Mouse (Mus musculus): Measurements from ENCODE around the gene Tubb4a. TPM values are rescaled to one million over a fixed set of nuclear protein-coding genes. Genes with fewer than 3 reads are reported as not detected.
A peak's percentile ranks its signal among the peaks of the same experiment; 100 is the strongest.

The Tubb4a gene
- polyA plus RNA-seq, 1 experiment from 2014 or later = 14.7 TPM

- peaks cover 18% of the 10 kb centered on the region for H3K4me1 ChIP-seq
- H3K27me3 ChIP-seq (ENCODE audit: insufficient read depth, poor library complexity, severe bottlenecking) = peaks cover 3% of the 10 kb centered on the region; the same call in 1 of the 2 replicates
- H3K36me3 ChIP-seq = peaks cover 25% of the 10 kb centered on the region
- under 1% methylated on average over 38 of the region's 38 CpGs for WGBS
- peak overlapping the region; percentile 92 for H3K4me3 ChIP-seq
- peak overlapping the region; percentile 98 for H3K27ac ChIP-seq
- no peaks in the 10 kb centered on the region for H3K9me3 ChIP-seq
- peak; percentile 100 for DNase-seq (ENCODE audit: low spot score)
These were observed 55.7 kb downstream of the Tubb4a start for GRCm38 (mm10) chr17:57031661-57032420.

- DNase-seq (ENCODE audit: low spot score) = no peak
- Histone ChIP-seq H3K27me3 (ENCODE audit: insufficient read depth, poor library complexity, severe bottlenecking) (no peaks in the 10 kb centered on the region), H3K4me3 (peak within 1 kb of the TSS; percentile 92), H3K27ac (peak within 1 kb of the TSS; percentile 98), H3K9me3 (no peaks in the 10 kb centered on the region), H3K4me1 (peaks cover 18% of the 10 kb centered on the region), H3K36me3 (peaks cover 33% of the 10 kb centered on the region)
- under 1% methylated on average over 97 of the region's 99 CpGs for WGBS
These were observed 56.5 kb downstream of the Tubb4a start, which contains the start of gene Khsrp for GRCm38 (mm10) chr17:57030931-57031660. Gene Khsrp (minus strand): TSS chr17:57031522.

Other genes starting within 250 kb of the Tubb4a start
- not detected in 2 replicates for gene Acsbg2, start 213.3 kb downstream of the Tubb4a start, polyA plus RNA-seq (2016; fragmentation: Nextera tagmentation; extraction: Ambion mirVana)
- gene 1700061G19Rik, start 212.3 kb downstream of the Tubb4a start, polyA plus RNA-seq (2016; fragmentation: Nextera tagmentation; extraction: Ambion mirVana) = 0.33 and 0.40 TPM in 2 replicates
- 42.3 and 46.0 TPM in 2 replicates for gene Mllt1, start 152.4 kb downstream of the Tubb4a start, polyA plus RNA-seq (2016; fragmentation: Nextera tagmentation; extraction: Ambion mirVana)
- gene Acer1, start 105.7 kb downstream of the Tubb4a start, polyA plus RNA-seq (2016; fragmentation: Nextera tagmentation; extraction: Ambion mirVana) = not detected in 2 replicates
- gene Clpp, start 97.5 kb downstream of the Tubb4a start, polyA plus RNA-seq (2016; fragmentation: Nextera tagmentation; extraction: Ambion mirVana) = 144 and 165 TPM in 2 replicates
- 49.6 and 59.7 TPM in 2 replicates for gene Alkbh7, start 90.4 kb downstream of the Tubb4a start, polyA plus RNA-seq (2016; fragmentation: Nextera tagmentation; extraction: Ambion mirVana)
- 0.53 TPM in 1 of 2 replicates, not detected in the other for gene Pspn, start 87.8 kb downstream of the Tubb4a start, polyA plus RNA-seq (2016; fragmentation: Nextera tagmentation; extraction: Ambion mirVana)
- 39.4 and 56.0 TPM in 2 replicates for gene Gtf2f1, start 76.5 kb downstream of the Tubb4a start, polyA plus RNA-seq (2016; fragmentation: Nextera tagmentation; extraction: Ambion mirVana)
- gene Gm17949, start 76.3 kb downstream of the Tubb4a start, polyA plus RNA-seq (2016; fragmentation: Nextera tagmentation; extraction: Ambion mirVana) = 0.12 and 0.36 TPM in 2 replicates
- gene Khsrp, start 56.3 kb downstream of the Tubb4a start, polyA plus RNA-seq (2016; fragmentation: Nextera tagmentation; extraction: Ambion mirVana) = 30.1 and 31.3 TPM in 2 replicates
- not detected in 2 replicates for gene Slc25a41, start 46.1 kb downstream of the Tubb4a start, polyA plus RNA-seq (2016; fragmentation: Nextera tagmentation; extraction: Ambion mirVana)
- gene Crb3, start 28.7 kb downstream of the Tubb4a start, polyA plus RNA-seq (2016; fragmentation: Nextera tagmentation; extraction: Ambion mirVana) = 0.65 and 3.6 TPM in 2 replicates
- 8.6 and 8.7 TPM in 2 replicates for gene Slc25a23, start 27.9 kb downstream of the Tubb4a start, polyA plus RNA-seq (2016; fragmentation: Nextera tagmentation; extraction: Ambion mirVana)
- gene Dennd1c, start 9.3 kb downstream of the Tubb4a start, polyA plus RNA-seq (2016; fragmentation: Nextera tagmentation; extraction: Ambion mirVana) = 0.68 and 2.2 TPM in 2 replicates
- gene Tnfsf9, start 17.5 kb upstream of the Tubb4a start, polyA plus RNA-seq (2016; fragmentation: Nextera tagmentation; extraction: Ambion mirVana) = 5.7 and 7.0 TPM in 2 replicates
- gene Cd70, start 62.0 kb upstream of the Tubb4a start, polyA plus RNA-seq (2016; fragmentation: Nextera tagmentation; extraction: Ambion mirVana) = not detected in 2 replicates
- gene Tnfsf14, start 106.4 kb upstream of the Tubb4a start, polyA plus RNA-seq (2016; fragmentation: Nextera tagmentation; extraction: Ambion mirVana) = 0.27 and 0.28 TPM in 2 replicates
- gene C3, start 140.4 kb upstream of the Tubb4a start, polyA plus RNA-seq (2016; fragmentation: Nextera tagmentation; extraction: Ambion mirVana) = 0.46 and 5.3 TPM in 2 replicates
- gene Gpr108, start 160.7 kb upstream of the Tubb4a start, polyA plus RNA-seq (2016; fragmentation: Nextera tagmentation; extraction: Ambion mirVana) = 25.2 and 28.6 TPM in 2 replicates
- gene Trip10, start 161.7 kb upstream of the Tubb4a start, polyA plus RNA-seq (2016; fragmentation: Nextera tagmentation; extraction: Ambion mirVana) = 44.4 and 46.8 TPM in 2 replicates
- gene Vav1, start 191.3 kb upstream of the Tubb4a start, polyA plus RNA-seq (2016; fragmentation: Nextera tagmentation; extraction: Ambion mirVana) = 1.2 and 2.7 TPM in 2 replicates

Data from heart, embryonic 10.5 days (tissue).